Mouse (Mus musculus) neural tube, embryonic 12.5 days (tissue): ENCODE data around the gene Arap1. TPM values are rescaled to one million over a fixed set of nuclear protein-coding genes. Genes with fewer than 3 reads are reported as not detected.

Source experiments
- ATAC-seq: fragments of 200-750 bp; cut with Nextera tagmentation; 2 replicates; pipeline ENCODE4 v1.8.0; 2017; ENCODE audit warnings: low read depth, mild to moderate bottlenecking, moderate TSS enrichment, moderate library complexity; ENCODE audit not compliant: low FRiP score
- H3K27ac ChIP-seq: fragments of 300-500 bp; sonication (generic); 2 replicates; pipeline ENCODE4 v1.5.1; 2016
- H3K27me3 ChIP-seq: fragments of 300-500 bp; sonication (generic); replicated peaks from 2 replicates; pipeline ENCODE4 v1.6.1; 2016; ENCODE audit warnings: mild to moderate bottlenecking
- H3K36me3 ChIP-seq: fragments of 300-500 bp; sonication (generic); 2 replicates; pipeline ENCODE4 v1.6.1; 2016; ENCODE audit warnings: mild to moderate bottlenecking
- H3K4me1 ChIP-seq: fragments of 300-500 bp; sonication (generic); 2 replicates; pipeline ENCODE4 v1.6.1; 2016
- H3K4me2 ChIP-seq: fragments of 300-500 bp; sonication (generic); replicated peaks from 2 replicates; pipeline ENCODE4 v1.6.1; 2016; ENCODE audit warnings: mild to moderate bottlenecking
- H3K4me3 ChIP-seq: fragments of 300-500 bp; sonication (generic); 2 replicates; pipeline ENCODE4 v1.5.1; 2016
- H3K9ac ChIP-seq: fragments of 300-500 bp; sonication (generic); 2 replicates; pipeline ENCODE4 v1.6.1; 2016; ENCODE audit warnings: mild to moderate bottlenecking
- H3K9me3 ChIP-seq: fragments of 300-500 bp; sonication (generic); 2 replicates; pipeline ENCODE4 v1.6.1; 2016; ENCODE audit warnings: mild to moderate bottlenecking
- WGBS: fragments of 180-500 bp; shearing (Covaris S2); methylation state at CpG from one replicate; pipeline ENCODE4 v1.1.7; 2016; 5-methylcytosine and 5-hydroxymethylcytosine counted together
- polyA plus RNA-seq: library from polyadenylated mRNA; unstranded; fragments of >200 nt; fragmentation: Nextera tagmentation; extraction: Ambion mirVana; gene quantifications from 2 replicates; pipeline ENCODE4 v1.2.1, GENCODE M21; 2016

The Arap1 gene
- polyA plus RNA-seq, 1 experiment from 2014 or later = 13.7 TPM

DNA sequence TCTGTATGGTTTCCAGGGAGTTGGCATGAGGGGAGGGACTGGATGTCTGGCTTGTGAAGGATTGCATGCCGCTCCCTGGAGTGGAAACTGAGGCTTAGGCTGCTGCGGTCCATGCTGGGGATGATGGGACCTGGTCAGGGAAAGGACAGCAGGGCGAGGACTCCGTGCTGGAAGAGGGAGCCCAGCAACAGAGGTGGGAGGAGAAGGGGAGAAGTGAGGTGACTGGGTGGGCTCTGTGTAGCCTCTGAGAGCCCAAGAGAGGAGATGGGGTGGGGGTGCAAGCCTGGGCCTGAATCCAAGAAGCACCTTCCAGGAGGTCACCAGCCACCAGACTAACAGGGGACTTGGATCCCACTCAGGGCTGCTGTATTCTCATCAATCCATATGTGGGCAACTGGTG is 108.5 kb downstream of the Arap1 start:
- Histone ChIP-seq H3K4me2 (no peak overlapping the region), H3K27ac (no peak overlapping the region), H3K4me1 (peaks cover 10% of the 10 kb centered on the region; the same call in 1 of the 2 replicates), H3K9me3 (no peaks in the 10 kb centered on the region), H3K27me3 (peaks cover 18% of the 10 kb centered on the region), H3K9ac (no peak overlapping the region), H3K36me3 (no peaks in the 10 kb centered on the region), H3K4me3 (no peak overlapping the region)
- ATAC-seq = no peak
- 77% methylated on average over 4 of the region's 4 CpGs for WGBS

DNA sequence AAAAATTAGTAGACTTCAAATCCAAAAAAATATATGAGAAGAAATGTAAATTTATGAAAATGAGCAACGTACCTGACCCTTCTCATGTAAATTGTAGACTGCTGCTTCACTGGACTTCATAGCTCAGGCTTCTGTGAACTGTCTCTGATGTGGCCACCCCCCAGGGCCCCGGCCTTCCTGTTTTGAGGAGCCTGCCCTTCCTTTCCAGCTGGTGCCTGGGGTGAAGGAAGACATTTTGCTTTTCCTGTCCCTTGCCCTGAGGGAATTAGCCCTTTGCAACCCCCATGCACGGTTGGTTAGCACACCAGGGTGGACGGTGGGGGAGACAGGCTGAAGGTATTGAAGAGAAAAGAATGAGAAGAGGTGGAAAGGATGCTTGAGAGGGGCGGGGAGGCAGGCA is 108.9 kb downstream of the Arap1 start:
- Histone ChIP-seq H3K9ac (no peak overlapping the region), H3K4me2 (no peak overlapping the region), H3K36me3 (no peaks in the 10 kb centered on the region), H3K4me3 (no peak overlapping the region), H3K9me3 (no peaks in the 10 kb centered on the region), H3K27ac (no peak overlapping the region), H3K4me1 (0 out of 2 replicates have a peak, but pooled peaks cover 7% of the 10 kb centered on the region), H3K27me3 (peaks cover 13% of the 10 kb centered on the region)
- no peak for ATAC-seq
- WGBS = 38% methylated on average over 5 of the region's 5 CpGs

DNA sequence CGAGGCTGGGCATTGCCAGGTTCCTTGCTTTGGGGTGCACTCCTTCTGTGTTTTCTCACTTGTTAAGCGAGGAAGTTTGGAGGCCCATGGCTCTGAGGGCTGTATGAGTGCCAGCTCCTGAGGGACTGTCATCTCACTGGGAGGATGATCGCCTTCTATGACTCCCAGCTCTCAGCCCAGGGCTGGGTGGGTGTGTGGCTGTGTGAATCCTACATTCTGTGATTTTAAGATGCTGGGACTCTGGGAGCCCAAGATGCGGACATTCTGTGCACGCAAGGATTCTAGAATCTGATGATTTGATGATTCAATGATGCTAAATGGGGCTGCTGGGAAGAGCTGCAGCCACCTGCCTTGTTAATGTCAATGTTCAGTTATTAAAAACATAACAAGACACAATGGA is 109.4 kb downstream of the Arap1 start:
- H3K27ac ChIP-seq = no peak overlapping the region
- no peak overlapping the region for H3K4me3 ChIP-seq
- peaks cover 10% of the 10 kb centered on the region; the same call in 1 of the 2 replicates for H3K4me1 ChIP-seq
- H3K9me3 ChIP-seq = no peaks in the 10 kb centered on the region
- no peaks in the 10 kb centered on the region for H3K36me3 ChIP-seq
- H3K4me2 ChIP-seq = no peak overlapping the region
- H3K27me3 ChIP-seq = peaks cover 8% of the 10 kb centered on the region
- ATAC-seq = no peak
- WGBS = 74% methylated on average over 5 of the region's 5 CpGs
- no peak overlapping the region for H3K9ac ChIP-seq

DNA sequence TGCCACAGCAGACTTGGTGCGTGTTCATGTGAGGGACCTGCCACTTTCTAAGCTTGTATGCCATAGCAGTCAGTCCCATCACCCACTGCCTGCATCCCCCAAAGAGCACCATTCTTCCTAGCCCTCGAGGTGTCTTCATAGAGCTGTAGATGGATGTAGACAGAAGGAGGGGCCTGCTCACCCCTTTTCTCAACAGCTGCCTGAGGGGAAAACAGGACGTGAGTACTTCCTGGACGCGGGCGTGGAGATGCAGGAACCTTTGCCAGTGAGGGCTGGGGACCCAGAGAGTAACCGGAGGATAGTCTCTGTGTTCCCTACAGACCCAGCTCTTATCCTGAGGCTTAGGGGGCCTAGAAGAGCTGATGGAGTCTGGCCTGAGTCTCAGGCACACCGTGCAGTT is 109.9 kb downstream of the Arap1 start:
- Histone ChIP-seq H3K4me3 (no peak overlapping the region), H3K36me3 (no peaks in the 10 kb centered on the region), H3K9me3 (no peaks in the 10 kb centered on the region), H3K9ac (no peak overlapping the region), H3K4me2 (no peak overlapping the region), H3K27ac (no peak overlapping the region), H3K27me3 (peaks cover 3% of the 10 kb centered on the region; the same call in 1 of the 2 replicates), H3K4me1 (peaks cover 15% of the 10 kb centered on the region)
- 71% methylated on average over 8 of the region's 8 CpGs for WGBS
- no peak for ATAC-seq

DNA sequence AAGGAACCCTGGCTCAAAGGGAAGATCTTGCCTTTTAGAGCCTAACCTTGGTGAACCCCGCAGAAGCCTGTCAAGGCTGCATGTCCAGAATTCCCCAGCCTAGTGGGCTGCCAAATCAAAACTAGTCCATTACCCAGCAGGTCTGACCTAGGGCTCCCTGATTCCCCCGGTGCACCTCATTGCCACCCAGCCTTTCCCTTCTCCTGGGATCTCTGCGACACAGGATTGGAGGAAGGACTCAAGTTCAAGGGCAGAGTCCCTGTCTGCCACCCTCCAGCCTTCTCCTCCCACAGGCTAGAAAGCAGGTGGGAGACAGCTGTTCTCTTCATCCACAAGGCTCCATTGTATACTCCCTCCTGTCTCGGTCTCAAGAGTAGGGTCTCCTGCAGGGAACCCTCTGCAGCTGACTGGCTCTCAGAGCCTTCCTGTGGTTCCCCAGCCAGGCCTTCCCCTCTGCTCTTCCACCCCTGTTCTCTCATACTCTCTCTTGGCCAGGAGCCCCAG is 110.5 kb downstream of the Arap1 start:
- H3K9me3 ChIP-seq = no peaks in the 10 kb centered on the region

DNA sequence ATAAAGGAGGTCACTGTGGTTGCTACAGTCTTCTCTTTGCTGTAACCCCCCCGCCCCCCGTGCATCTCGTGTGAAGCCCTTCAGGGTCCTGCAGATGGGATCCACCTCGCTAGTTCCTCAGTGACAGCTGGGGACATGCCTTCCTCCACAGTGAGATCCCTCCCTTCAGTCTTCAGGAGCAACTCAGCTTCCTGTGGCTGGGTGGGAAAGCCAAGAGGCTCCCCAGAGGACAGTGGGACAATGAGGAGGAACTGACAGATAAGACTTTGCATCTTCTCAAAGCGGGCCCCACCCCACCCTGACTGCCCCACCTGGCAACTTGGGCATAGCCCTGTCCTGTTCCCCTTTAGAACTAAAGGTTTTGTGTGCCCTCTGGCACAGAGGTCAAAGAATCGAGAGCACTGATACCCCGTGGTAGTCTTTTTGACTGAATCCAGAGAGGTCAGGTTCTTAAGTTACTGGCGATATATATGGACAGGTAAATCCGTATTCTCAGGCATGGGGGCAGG is 111.5 kb downstream of the Arap1 start:
- Histone ChIP-seq H3K4me1 (peaks cover 20% of the 10 kb centered on the region), H3K4me2 (no peak overlapping the region), H3K9me3 (no peaks in the 10 kb centered on the region), H3K27me3 (no peaks in the 10 kb centered on the region), H3K4me3 (no peak overlapping the region), H3K36me3 (no peaks in the 10 kb centered on the region), H3K27ac (no peak overlapping the region), H3K9ac (no peak overlapping the region)
- no peak for ATAC-seq
- WGBS = 81% methylated on average over 9 of the region's 9 CpGs

More for the DNA sequence above, 110.5 kb downstream of the Arap1 start:
- Histone ChIP-seq H3K27me3 (no peaks in the 10 kb centered on the region), H3K27ac (no peak overlapping the region), H3K36me3 (no peaks in the 10 kb centered on the region), H3K4me3 (no peak overlapping the region), H3K9ac (no peak overlapping the region), H3K4me2 (no peak overlapping the region), H3K4me1 (peaks cover 18% of the 10 kb centered on the region)
- 72% methylated on average over 4 of the region's 4 CpGs for WGBS
- ATAC-seq = no peak

DNA sequence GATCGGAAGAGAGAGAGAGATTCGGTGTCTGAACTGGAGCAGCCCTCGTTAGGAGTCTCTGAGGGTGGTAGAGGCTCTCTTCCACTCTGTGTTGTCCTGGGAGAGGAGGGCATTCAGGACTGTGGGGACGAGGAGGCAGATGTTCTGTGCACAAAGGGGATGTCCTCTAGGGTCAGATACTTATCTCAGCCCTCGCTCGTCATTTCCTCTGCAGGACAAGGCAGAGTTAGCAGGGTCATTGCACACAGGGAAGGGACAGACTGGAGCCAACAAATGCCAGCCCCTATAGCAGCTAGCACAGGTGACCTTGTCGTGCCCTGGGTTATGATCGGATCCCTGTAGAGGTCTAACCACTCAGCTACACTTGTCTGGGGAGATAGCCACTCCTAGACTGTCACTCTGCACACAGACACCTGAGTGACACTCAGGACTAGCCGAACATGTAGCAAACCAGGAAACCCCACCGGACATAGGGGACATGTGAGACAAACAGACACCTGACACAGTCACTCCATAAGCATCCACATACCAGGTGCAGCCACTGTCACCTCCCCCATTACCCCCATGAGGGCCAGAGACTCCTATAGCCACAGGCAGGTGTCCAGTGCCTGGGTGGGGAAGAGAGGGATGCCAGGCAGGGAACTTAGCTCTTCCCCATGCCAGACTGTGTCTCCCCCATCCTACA is 112.2 kb downstream of the Arap1 start:
- H3K27ac ChIP-seq = no peak overlapping the region
- H3K4me2 ChIP-seq = no peak overlapping the region
- no peaks in the 10 kb centered on the region for H3K9me3 ChIP-seq
- H3K36me3 ChIP-seq = no peaks in the 10 kb centered on the region
- H3K27me3 ChIP-seq = no peaks in the 10 kb centered on the region
- WGBS = 62% methylated on average over 10 of the region's 10 CpGs
- H3K4me3 ChIP-seq = no peak overlapping the region
- H3K9ac ChIP-seq = no peak overlapping the region
- ATAC-seq = no peak
- peaks cover 24% of the 10 kb centered on the region for H3K4me1 ChIP-seq

DNA sequence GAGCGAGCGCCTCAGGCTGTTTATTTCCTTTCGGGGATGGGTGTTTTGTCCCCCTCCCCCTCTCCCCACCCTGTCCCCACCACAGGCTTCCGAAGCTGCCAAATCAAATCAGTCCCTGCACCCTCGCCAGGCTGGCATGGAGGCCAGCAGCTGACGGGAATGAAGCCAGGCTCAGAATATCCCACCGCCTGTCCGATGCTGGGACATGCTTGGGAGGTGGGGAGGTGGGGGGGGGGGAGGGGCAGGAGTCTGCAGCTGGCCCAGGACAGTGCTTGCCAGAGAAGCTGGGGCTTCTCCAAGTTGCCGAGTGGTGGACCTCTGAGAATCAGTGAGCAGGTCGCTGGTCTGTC is 112.7 kb downstream of the Arap1 start:
- H3K9ac ChIP-seq = no peak overlapping the region
- no peak for ATAC-seq
- no peak overlapping the region for H3K4me2 ChIP-seq
- H3K4me1 ChIP-seq = peaks cover 29% of the 10 kb centered on the region
- H3K36me3 ChIP-seq = no peaks in the 10 kb centered on the region
- H3K4me3 ChIP-seq = no peak overlapping the region
- H3K9me3 ChIP-seq = no peaks in the 10 kb centered on the region
- no peaks in the 10 kb centered on the region for H3K27me3 ChIP-seq
- 50% methylated on average over 10 of the region's 10 CpGs for WGBS
- no peak overlapping the region for H3K27ac ChIP-seq

DNA sequence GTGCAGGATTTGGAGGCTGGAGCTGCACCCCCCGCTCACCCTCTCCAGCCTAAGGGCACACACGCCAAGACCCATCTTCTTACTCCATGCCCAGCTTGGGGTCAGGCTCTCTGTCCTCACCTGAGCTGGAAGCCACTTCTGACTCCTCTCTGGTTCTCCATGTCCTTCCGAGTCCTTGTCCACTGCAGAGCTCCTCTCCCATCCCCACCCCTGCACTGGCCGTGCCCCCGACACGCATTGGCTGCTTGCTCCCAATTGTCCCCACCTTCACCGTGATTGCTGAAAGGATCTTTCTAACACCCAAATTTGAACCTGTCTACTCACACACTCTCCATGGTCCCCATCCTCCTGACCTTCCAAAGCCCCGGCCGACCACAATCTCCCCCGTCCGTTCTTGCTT is 113.7 kb downstream of the Arap1 start:
- H3K4me3 ChIP-seq = no peak overlapping the region
- H3K27me3 ChIP-seq = no peaks in the 10 kb centered on the region
- H3K4me2 ChIP-seq = no peak overlapping the region
- ATAC-seq = no peak
- H3K9ac ChIP-seq = no peak overlapping the region
- no peaks in the 10 kb centered on the region for H3K9me3 ChIP-seq
- no peak overlapping the region for H3K27ac ChIP-seq
- H3K4me1 ChIP-seq = peaks cover 29% of the 10 kb centered on the region
- 83% methylated on average over 11 of the region's 11 CpGs for WGBS
- no peaks in the 10 kb centered on the region for H3K36me3 ChIP-seq

Other genes starting within 250 kb of the Arap1 start
- 16.8 and 17.8 TPM in 2 replicates for gene Atg16l2, start 45.8 kb upstream of the Arap1 start, polyA plus RNA-seq
- 8.2 and 12.1 TPM in 2 replicates for gene Stard10, start 31.0 kb upstream of the Arap1 start, polyA plus RNA-seq
- gene Gm45837, start 62.8 kb downstream of the Arap1 start, polyA plus RNA-seq = not detected in 2 replicates
- gene Pde2a, start 73.6 kb downstream of the Arap1 start, polyA plus RNA-seq = 30.7 and 40.0 TPM in 2 replicates
- gene Art2b, start 237.5 kb downstream of the Arap1 start, polyA plus RNA-seq = not detected in 2 replicates